Mouse (Mus musculus): ENCODE data around the gene Kif5a. TPM values are rescaled to one million over a fixed set of nuclear protein-coding genes. Genes with fewer than 3 reads are reported as not detected.

The Kif5a gene
- polyA plus RNA-seq, 1 experiment from 2014 or later: 113 TPM

DNA sequence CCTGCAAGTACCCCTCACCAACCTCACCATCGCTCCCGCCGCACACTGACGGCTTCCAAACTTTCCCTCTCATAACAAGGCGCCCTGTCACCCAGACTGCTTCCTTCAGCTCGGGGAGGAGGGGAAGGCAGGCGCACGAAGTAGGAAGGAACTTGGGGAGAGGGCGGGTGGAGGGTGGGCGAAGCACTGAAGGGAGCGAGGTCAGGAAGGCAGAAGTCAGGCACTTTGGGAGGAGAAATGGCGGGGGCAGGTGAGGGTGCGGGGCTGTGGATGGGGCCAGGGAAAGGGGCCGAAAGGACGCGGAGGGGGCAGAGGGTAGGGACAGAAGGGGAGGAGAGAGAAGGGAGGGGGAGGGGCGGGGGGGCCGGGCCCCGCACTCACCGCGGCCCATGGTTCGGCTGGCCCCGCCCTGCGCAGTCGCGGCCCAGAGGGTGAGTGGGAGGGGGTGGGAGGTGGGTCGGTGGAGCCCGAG lies 25.2 kb upstream of the Kif5a start:
- 1% methylated on average over 21 of the region's 28 CpGs for WGBS
- H3K4me1 ChIP-seq: peaks cover 68% of the 10 kb centered on the region
- peak overlapping the region; percentile 75 for H3K9ac ChIP-seq (replicated peaks)
- H3K36me3 ChIP-seq: peaks cover 28% of the 10 kb centered on the region
- H3K4me2 ChIP-seq: peak overlapping the region; percentile 83
- peak; percentile 3 for ATAC-seq (ENCODE audit: low FRiP score)
- peak overlapping the region; percentile 98 for H3K27ac ChIP-seq (replicated peaks)
- H3K9me3 ChIP-seq (replicated peaks): no peaks in the 10 kb centered on the region
- no peaks in the 10 kb centered on the region for H3K27me3 ChIP-seq (replicated peaks)
- H3K4me3 ChIP-seq (replicated peaks): peak overlapping the region; percentile 65

DNA sequence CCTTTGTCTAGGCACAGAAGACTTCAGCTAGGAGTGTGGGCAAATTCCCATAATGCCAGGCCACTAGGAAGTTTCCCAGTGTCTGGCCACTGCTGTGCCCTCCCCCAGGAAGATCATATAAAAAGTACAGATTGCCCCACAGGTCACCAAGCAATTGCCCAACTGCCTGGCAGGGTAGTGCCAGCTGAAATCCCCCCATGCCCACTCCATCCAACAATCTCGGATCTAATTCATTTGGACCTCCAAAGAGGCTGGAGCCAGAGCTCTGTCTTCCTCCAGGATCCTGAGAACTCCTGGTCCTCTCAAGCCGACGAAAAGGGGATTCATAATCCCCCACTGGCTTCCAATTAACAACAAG lies 24.8 kb upstream of the Kif5a start:
- no peaks in the 10 kb centered on the region for H3K9me3 ChIP-seq (replicated peaks)
- H3K4me3 ChIP-seq (replicated peaks): peak overlapping the region; percentile 65
- ATAC-seq (ENCODE audit: low FRiP score): no peak
- H3K27me3 ChIP-seq (replicated peaks): no peaks in the 10 kb centered on the region
- H3K4me2 ChIP-seq: peak overlapping the region; percentile 83
- WGBS: 1% methylated on average over 3 of the region's 3 CpGs
- H3K9ac ChIP-seq (replicated peaks): peak overlapping the region; percentile 75
- H3K4me1 ChIP-seq: peaks cover 68% of the 10 kb centered on the region
- peak overlapping the region; percentile 98 for H3K27ac ChIP-seq (replicated peaks)
- H3K36me3 ChIP-seq: peaks cover 32% of the 10 kb centered on the region

DNA sequence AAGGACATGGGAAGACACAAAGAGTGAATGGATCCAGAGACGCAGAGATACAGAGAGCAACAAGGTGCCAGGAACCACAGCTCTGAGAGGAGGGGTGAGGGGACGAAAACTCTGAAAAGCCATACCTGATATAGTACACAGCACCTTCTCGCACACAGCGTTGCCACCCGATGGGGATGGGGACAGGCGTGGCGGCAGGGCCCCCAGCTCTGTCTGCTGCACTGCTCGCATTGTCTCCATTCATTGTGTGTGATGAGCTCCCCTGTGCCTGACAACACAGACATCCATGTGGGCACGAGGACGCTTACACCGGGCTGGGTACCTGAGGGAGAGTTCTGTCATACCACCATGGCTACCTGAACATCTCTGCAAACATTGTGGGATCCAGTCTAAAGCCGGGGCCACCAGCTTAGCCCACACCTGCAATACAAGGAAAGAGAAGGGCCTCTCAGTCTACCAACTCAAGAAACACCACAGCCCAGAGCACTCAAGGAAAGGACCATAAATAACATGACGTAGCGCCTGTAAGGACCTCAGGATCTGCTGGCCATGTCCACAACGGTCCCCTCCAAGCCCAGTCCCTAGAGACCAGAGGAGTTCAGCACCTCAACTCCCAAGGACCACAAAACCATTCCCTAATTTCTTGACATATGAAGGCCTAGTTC lies 24.3 kb upstream of the Kif5a start:
- Histone ChIP-seq H3K36me3 (peaks cover 37% of the 10 kb centered on the region), H3K27me3 (replicated peaks) (no peaks in the 10 kb centered on the region), H3K9me3 (replicated peaks) (no peaks in the 10 kb centered on the region), H3K9ac (replicated peaks) (peak overlapping the region; percentile 75), H3K4me3 (replicated peaks) (peak overlapping the region; percentile 65), H3K4me2 (peak overlapping the region; percentile 83), H3K27ac (replicated peaks) (peak overlapping the region; percentile 98), H3K4me1 (peaks cover 63% of the 10 kb centered on the region)
- WGBS: 65% methylated on average over 15 of the region's 15 CpGs
- ATAC-seq (ENCODE audit: low FRiP score): no peak

DNA sequence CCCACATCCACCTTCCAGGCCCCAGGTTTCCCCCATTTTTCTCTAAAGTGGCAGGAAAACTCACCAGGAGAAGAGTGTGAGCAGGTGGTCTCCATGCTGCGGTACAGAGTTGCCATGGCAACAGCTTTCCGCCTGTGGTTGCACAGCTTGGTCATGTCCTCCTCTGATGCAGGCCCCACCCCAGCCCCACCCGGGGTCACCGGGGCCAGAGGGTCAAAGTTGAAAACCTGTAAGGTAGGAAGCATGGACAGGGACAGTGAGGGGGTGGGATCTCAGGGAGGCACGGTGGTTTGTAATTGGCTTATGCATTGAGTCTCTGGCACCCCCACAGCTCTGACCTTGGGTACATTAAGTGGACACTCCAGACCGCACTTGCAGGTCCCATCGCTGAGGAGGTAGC lies 23.6 kb upstream of the Kif5a start:
- no peak overlapping the region for H3K27ac ChIP-seq (replicated peaks)
- peaks cover 43% of the 10 kb centered on the region for H3K36me3 ChIP-seq
- peak overlapping the region; percentile 83 for H3K4me2 ChIP-seq

DNA sequence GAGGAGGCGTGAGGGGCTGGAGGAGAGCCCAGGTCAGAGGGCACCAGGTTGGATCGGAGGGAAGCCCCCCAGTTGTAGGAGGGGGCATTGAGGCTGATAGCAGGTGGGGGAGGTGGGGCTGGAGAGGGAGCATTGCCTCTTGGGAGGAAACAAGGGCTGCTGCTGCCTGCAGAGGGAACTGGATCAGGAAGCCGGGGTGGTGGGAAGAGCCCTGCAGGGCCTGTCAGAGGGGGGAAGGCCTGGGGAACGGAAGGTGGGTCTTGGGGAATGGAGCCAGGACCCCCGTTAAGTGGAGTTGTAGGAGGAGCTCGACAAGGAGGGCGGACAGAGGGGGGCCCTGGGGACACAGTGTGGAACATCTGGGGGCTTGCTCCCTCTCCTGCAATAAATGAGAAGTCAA lies 23.0 kb upstream of the Kif5a start:
- Histone ChIP-seq H3K27me3 (replicated peaks) (no peaks in the 10 kb centered on the region), H3K9ac (replicated peaks) (no peak overlapping the region), H3K36me3 (peaks cover 49% of the 10 kb centered on the region), H3K4me1 (peaks cover 51% of the 10 kb centered on the region), H3K4me2 (peak overlapping the region; percentile 83), H3K9me3 (replicated peaks) (no peaks in the 10 kb centered on the region), H3K27ac (replicated peaks) (0 out of 2 replicates have a peak overlapping the region, but pooled peaks have one; percentile 13), H3K4me3 (replicated peaks) (no peak overlapping the region)
- WGBS: 69% methylated on average over 7 of the region's 7 CpGs
- no peak for ATAC-seq (ENCODE audit: low FRiP score)

More for the DNA sequence above, 23.6 kb upstream of the Kif5a start:
- Histone ChIP-seq H3K27me3 (replicated peaks) (no peaks in the 10 kb centered on the region), H3K9me3 (replicated peaks) (no peaks in the 10 kb centered on the region), H3K9ac (replicated peaks) (no peak overlapping the region), H3K4me1 (peaks cover 56% of the 10 kb centered on the region), H3K4me3 (replicated peaks) (peak overlapping the region; percentile 65)
- 49% methylated on average over 7 of the region's 7 CpGs for WGBS
- ATAC-seq (ENCODE audit: low FRiP score): no peak

DNA sequence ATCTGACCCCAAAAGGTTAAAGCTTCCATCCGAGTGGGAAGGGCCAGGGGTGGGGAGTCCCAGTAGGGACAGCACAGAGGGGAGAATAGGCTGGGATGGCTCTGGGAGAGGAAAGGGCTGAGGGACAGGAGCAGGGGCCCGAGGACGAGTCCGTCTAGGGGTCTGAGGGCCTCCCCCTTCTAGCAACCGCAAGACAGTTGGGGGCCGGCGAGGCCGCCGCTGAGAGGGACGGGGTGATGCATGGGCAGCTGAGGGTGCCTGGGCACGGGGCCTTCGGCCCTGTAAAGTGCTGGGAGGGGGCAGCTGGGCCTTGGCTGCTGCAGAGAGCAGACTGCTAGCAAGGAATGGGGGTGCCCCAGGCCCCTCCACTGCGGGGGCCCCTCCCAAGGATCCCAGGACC lies 22.5 kb upstream of the Kif5a start:
- no peaks in the 10 kb centered on the region for H3K27me3 ChIP-seq (replicated peaks)
- ATAC-seq (ENCODE audit: low FRiP score): no peak
- 0 out of 2 replicates have a peak overlapping the region, but pooled peaks have one; percentile 17 for H3K9ac ChIP-seq (replicated peaks)
- WGBS: 83% methylated on average over 13 of the region's 13 CpGs
- H3K36me3 ChIP-seq: peaks cover 54% of the 10 kb centered on the region
- 0 out of 2 replicates have a peak overlapping the region, but pooled peaks have one; percentile 13 for H3K27ac ChIP-seq (replicated peaks)
- H3K9me3 ChIP-seq (replicated peaks): no peaks in the 10 kb centered on the region
- no peak overlapping the region for H3K4me3 ChIP-seq (replicated peaks)
- H3K4me1 ChIP-seq: peaks cover 48% of the 10 kb centered on the region
- H3K4me2 ChIP-seq: 0 out of 2 replicates have a peak overlapping the region, but pooled peaks have one; percentile 83

DNA sequence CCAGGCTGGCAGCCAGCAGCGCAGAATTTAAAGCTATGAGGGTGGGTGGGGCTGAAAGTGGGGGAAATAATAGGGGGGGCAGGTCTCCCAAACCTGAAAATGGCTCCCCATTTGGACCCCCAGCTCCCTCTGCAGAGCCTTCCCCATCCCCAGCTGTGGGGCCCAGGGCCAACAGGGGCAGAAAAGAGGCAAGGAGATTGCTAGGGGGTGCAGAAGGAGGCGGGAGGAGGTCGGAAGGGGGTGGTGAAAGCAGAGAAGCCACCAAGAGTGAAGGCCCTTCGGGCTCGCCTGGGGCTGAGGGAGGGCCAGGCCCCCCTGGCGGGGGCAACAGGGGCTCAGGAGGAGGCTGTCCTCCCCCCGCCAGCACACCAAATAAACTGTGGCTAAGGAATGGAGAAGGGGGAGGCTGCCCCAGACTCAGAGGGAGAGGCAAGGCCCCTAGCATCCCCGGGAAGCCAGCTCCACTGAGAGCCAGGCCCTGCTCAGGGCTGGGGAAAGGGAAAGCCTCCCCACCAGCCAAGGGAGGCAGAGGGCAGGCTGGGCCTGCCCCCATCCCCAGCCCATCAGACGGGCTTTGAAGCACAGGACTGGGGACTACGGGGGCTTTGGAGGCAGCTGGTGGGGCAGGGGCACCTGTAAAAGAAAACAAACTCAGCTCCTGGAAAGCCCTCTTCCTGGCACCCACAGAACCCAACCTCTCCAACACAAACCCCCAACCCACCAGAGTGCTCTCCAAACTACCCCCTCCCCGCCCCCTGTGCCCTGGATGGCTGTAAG lies 21.8 kb upstream of the Kif5a start:
- Histone ChIP-seq H3K36me3 (peaks cover 60% of the 10 kb centered on the region), H3K9me3 (replicated peaks) (no peaks in the 10 kb centered on the region), H3K27ac (replicated peaks) (no peak overlapping the region), H3K4me2 (no peak overlapping the region), H3K9ac (replicated peaks) (0 out of 2 replicates have a peak overlapping the region, but pooled peaks have one; percentile 17), H3K4me3 (replicated peaks) (no peak overlapping the region), H3K4me1 (peaks cover 47% of the 10 kb centered on the region), H3K27me3 (replicated peaks) (no peaks in the 10 kb centered on the region)
- WGBS: 79% methylated on average over 11 of the region's 11 CpGs
- ATAC-seq (ENCODE audit: low FRiP score): no peak

DNA sequence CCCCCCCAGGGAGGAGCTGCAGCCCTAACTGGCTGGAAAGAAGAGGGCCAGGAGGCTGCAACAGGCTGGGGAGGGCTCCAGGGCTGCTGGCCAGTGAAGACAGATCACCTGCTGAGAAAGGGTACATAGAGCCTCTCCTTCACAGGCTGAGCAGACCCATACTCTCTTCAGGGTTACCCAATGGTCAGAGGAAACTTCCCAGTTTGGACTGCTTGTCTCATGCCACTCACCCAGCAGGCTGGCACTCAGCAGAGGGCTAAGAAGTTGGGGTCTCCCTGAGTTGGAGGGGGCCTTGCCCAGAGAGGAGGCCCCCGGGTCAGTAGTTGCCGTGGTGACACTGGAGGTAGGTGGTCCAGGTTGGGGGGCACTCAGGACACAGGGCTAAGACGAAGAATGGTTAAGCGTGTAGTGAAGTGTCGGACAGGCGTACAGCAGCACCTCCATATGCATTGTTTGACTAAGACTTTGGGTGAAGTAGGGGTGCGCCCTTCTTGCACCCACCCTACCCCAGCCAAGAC lies 21.0 kb upstream of the Kif5a start:
- ATAC-seq (ENCODE audit: low FRiP score): no peak
- WGBS: 91% methylated on average over 7 of the region's 7 CpGs
- Histone ChIP-seq H3K36me3 (peaks cover 64% of the 10 kb centered on the region), H3K27me3 (replicated peaks) (no peaks in the 10 kb centered on the region), H3K9me3 (replicated peaks) (no peaks in the 10 kb centered on the region), H3K4me3 (replicated peaks) (no peak overlapping the region), H3K4me1 (peaks cover 39% of the 10 kb centered on the region), H3K27ac (replicated peaks) (no peak overlapping the region; the same call in 1 of the 2 replicates), H3K4me2 (no peak overlapping the region), H3K9ac (replicated peaks) (no peak overlapping the region)

DNA sequence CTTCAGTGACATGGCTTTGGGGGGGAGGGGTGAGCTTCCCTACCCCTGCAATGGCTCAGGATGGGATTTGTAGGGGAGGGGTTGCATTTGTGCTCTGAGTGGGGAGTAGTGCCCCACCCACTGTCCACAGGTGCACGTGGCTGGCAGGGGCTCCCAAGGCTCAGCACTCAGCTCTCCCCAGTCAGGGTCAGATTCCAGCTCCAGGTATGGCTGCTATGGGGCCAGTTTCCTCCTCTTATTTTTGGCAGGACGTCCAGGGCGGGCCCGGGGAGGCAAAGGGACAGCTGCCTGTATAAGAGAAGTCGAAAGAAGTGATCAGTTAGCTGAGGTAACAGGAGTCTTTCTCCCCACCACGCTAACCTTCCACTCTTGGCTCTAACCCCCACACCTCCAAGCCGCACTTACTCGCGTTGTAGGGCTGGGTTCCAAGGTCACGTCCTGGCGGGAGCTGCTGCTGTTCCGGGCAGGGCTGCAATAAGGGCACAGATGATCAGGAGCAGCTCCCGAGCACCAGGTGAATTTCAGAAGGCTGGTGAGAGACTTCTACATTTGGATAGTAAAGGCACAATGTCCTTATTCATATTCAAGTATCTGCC lies 19.6 kb upstream of the Kif5a start:
- Histone ChIP-seq H3K27ac (replicated peaks) (no peak overlapping the region), H3K4me1 (peaks cover 32% of the 10 kb centered on the region), H3K36me3 (peaks cover 78% of the 10 kb centered on the region), H3K9me3 (replicated peaks) (no peaks in the 10 kb centered on the region), H3K4me2 (no peak overlapping the region), H3K4me3 (replicated peaks) (no peak overlapping the region), H3K27me3 (replicated peaks) (no peaks in the 10 kb centered on the region), H3K9ac (replicated peaks) (no peak overlapping the region)
- ATAC-seq (ENCODE audit: low FRiP score): no peak
- WGBS: 85% methylated on average over 13 of the region's 13 CpGs

DNA sequence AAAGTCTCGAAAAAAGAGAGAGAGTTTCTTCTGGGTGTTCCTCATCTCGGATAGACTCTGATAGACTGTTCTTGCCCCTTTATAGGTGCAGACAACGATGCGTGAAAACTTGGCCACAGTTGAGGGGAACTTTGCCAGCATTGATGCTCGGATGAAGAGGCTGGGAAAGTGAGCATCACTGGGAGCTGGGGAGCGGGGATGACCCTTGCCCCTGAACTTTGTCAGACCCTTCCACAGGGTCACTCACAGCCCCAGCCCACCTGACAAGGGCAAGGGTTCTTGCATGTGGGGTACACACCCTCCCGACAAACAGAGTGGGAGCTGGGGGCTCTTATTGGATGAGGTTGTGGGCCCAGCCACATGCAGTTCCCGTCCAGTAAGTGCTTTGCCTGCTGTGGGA lies 18.2 kb upstream of the Kif5a start:
- no peak for ATAC-seq (ENCODE audit: low FRiP score)
- no peaks in the 10 kb centered on the region for H3K27me3 ChIP-seq (replicated peaks)
- H3K4me2 ChIP-seq: no peak overlapping the region
- no peak overlapping the region for H3K4me3 ChIP-seq (replicated peaks)
- peaks cover 18% of the 10 kb centered on the region for H3K4me1 ChIP-seq
- no peak overlapping the region for H3K27ac ChIP-seq (replicated peaks)
- H3K36me3 ChIP-seq: peaks cover 92% of the 10 kb centered on the region
- 82% methylated on average over 8 of the region's 8 CpGs for WGBS
- no peak overlapping the region for H3K9ac ChIP-seq (replicated peaks)
- no peaks in the 10 kb centered on the region for H3K9me3 ChIP-seq (replicated peaks)

DNA sequence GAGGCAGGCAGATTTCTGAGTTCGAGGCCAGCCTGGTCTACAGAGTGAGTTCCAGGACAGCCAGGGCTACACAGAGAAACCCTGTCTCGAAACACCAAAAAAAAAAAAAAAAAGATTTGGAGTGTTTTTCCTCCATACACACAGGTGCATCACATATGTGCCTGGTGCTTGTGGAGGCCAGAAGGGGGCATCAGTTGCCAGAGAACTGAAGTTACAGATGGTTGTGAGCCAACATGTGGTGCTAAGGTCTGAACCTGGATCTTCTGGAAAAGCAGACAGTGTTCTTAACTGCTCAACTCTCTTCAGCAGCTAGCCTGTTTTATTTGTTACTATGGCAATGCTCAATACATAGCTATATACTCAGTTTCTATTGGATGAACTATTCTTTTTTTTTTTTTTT lies 16.6 kb upstream of the Kif5a start:
- no peak overlapping the region for H3K4me2 ChIP-seq
- peaks cover 3% of the 10 kb centered on the region; the same call in 1 of the 2 replicates for H3K4me1 ChIP-seq
- H3K9ac ChIP-seq (replicated peaks): no peak overlapping the region
- no peak overlapping the region for H3K27ac ChIP-seq (replicated peaks)
- whole genome bisulfite sequencing: 89% methylated on average over 2 of the region's 2 CpGs
- no peaks in the 10 kb centered on the region for H3K9me3 ChIP-seq (replicated peaks)
- H3K27me3 ChIP-seq (replicated peaks): no peaks in the 10 kb centered on the region
- no peak overlapping the region for H3K4me3 ChIP-seq (replicated peaks)
- H3K36me3 ChIP-seq: peaks cover 92% of the 10 kb centered on the region
- no peak for ATAC-seq (ENCODE audit: low FRiP score)

Measured in neural tube, embryonic 15.5 days (tissue).